Mouse (Mus musculus): Measurements from ENCODE around the gene Nptn. TPM values are rescaled to one million over a fixed set of nuclear protein-coding genes. Genes with fewer than 3 reads are reported as not detected.

Nptn gene
- polyA plus RNA-seq, 1 experiment from 2014 or later: 122 TPM

DNA sequence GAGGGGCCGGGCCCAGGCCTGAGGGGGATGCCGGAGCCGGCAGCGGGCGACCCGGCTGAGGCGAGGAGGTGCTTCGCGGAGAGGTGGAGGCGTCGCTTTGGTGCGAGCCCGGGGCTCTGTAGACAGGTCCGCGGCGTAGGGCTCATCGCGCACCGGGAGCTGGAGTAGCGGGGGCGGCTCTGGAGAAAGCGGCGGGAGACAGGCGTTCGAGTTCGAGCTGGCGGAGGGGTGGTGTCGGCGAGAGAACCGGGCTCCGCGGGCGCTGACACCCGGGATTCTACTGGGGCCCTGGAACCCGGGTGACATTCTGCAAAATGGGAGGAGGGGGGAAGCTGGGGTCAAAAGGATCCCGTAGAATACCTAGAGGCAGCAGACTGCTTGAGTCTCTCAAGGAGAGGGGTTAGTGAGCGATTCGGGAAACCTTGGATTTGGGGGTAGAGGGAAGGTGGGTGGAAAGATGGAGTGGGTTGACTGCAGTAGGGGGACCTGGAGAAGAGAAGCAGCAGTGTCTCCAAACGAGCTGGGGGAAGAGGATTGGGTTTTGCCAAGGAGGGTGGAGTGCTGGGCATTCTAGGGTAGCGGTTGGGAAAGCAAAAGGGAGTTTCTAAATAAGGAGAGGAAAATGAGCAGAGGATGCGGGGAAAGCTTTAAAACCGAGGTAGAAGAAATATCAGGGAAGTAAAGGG lies 684 bp downstream of the Nptn start:
- peaks cover 7% of the 10 kb centered on the region; the same call in 1 of the 2 replicates for H3K4me1 ChIP-seq (ENCODE audit: control insufficient read depth, insufficient read depth, low read length)
- H3K9me3 ChIP-seq (ENCODE audit: control insufficient read depth, low read length): no peaks in the 10 kb centered on the region
- peak overlapping the region; percentile 97 for H3K27ac ChIP-seq (ENCODE audit: low read length)
- peak overlapping the region; percentile 99 for H3K4me3 ChIP-seq (ENCODE audit: low read length)
- peak overlapping the region; percentile 98 for H3K9ac ChIP-seq (ENCODE audit: low read depth, low read length)
- no peaks in the 10 kb centered on the region for H3K36me3 ChIP-seq (ENCODE audit: control insufficient read depth, insufficient read depth, low read length)
- no peaks in the 10 kb centered on the region for H3K27me3 ChIP-seq (replicated peaks; ENCODE audit: control insufficient read depth, insufficient read depth, low read length)
- under 1% methylated on average over 42 of the region's 42 CpGs for WGBS
- H3K4me2 ChIP-seq (ENCODE audit: low read depth, low read length): peak overlapping the region; percentile 78
- peak; percentile 65 for ATAC-seq

DNA sequence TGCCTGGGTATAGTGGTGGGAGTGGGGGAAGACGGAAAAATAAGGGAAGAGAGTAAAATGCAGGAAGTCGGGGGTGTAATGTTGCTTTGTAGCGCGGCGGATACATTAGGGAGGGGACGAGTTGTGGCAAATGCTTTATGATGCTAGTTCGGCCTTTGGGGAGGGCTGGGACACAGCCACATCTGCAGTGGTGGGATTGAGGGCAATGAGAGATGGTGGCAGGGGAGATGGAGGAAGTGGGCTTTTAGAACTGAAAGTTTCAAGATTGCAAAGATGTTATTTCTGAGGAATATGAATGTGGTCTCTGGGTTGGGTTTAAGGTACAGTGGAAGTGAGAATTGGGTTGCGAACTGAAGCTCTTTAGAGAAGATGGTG lies 1.2 kb downstream of the Nptn start:
- Histone ChIP-seq H3K9me3 (ENCODE audit: control insufficient read depth, low read length) (no peaks in the 10 kb centered on the region), H3K27me3 (replicated peaks; ENCODE audit: control insufficient read depth, insufficient read depth, low read length) (no peaks in the 10 kb centered on the region), H3K36me3 (ENCODE audit: control insufficient read depth, insufficient read depth, low read length) (no peaks in the 10 kb centered on the region), H3K4me2 (ENCODE audit: low read depth, low read length) (peak overlapping the region; percentile 78), H3K4me3 (ENCODE audit: low read length) (peak overlapping the region; percentile 99), H3K27ac (ENCODE audit: low read length) (peak overlapping the region; percentile 97), H3K4me1 (ENCODE audit: control insufficient read depth, insufficient read depth, low read length) (peaks cover 7% of the 10 kb centered on the region; the same call in 1 of the 2 replicates), H3K9ac (ENCODE audit: low read depth, low read length) (peak overlapping the region; percentile 98)
- ATAC-seq: no peak
- WGBS: 2% methylated on average over 8 of the region's 8 CpGs

DNA sequence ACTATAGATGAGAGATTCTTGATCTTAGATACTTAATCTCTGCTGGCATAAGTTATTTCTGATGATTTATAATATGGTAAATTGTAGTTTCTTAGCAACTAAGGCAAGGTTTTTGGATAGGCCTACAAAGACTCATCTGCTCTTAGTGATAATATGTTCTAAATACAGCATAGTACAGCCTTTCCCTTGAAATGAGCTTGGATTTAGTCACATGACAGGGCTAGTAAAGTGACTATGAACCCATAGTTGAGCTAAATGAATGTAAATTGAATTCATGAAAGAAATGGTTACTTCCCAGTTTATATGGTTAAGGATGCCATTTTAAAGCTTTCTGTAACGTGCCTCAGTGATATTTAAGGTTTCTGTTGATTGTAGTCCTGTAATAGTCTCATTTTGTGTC lies 2.3 kb downstream of the Nptn start:
- Histone ChIP-seq H3K4me3 (ENCODE audit: low read length) (no peak overlapping the region), H3K36me3 (ENCODE audit: control insufficient read depth, insufficient read depth, low read length) (no peaks in the 10 kb centered on the region), H3K27me3 (replicated peaks; ENCODE audit: control insufficient read depth, insufficient read depth, low read length) (no peaks in the 10 kb centered on the region), H3K4me1 (ENCODE audit: control insufficient read depth, insufficient read depth, low read length) (peaks cover 7% of the 10 kb centered on the region; the same call in 1 of the 2 replicates), H3K4me2 (ENCODE audit: low read depth, low read length) (no peak overlapping the region), H3K9me3 (ENCODE audit: control insufficient read depth, low read length) (no peaks in the 10 kb centered on the region), H3K9ac (ENCODE audit: low read depth, low read length) (no peak overlapping the region), H3K27ac (ENCODE audit: low read length) (no peak overlapping the region)
- ATAC-seq: no peak
- 80% methylated on average over 1 of the region's 1 CpGs for WGBS

DNA sequence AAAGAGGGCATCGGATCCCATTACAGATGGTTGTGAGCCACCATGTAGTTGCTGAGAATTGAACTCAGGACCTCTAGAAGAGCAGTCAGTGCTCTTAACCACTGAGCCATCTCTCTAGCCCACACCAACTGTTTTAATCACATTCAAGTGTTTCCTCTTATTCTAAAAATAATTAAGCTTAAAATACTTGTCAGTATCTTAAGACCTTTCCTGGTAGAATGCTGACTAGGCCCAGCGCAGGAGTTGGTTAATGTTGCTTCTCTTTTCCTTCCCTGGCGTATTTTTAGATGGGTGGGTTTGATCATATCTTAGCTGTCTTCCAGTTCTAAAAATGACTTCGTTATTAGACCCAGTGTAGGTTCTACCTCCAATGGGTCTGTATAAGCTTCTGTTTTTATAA lies 6.6 kb downstream of the Nptn start:
- H3K9me3 ChIP-seq (ENCODE audit: control insufficient read depth, low read length): no peaks in the 10 kb centered on the region
- ATAC-seq: no peak
- H3K4me2 ChIP-seq (ENCODE audit: low read depth, low read length): no peak overlapping the region
- WGBS: 90% methylated on average over 4 of the region's 4 CpGs
- no peak overlapping the region for H3K9ac ChIP-seq (ENCODE audit: low read depth, low read length)
- H3K4me1 ChIP-seq (ENCODE audit: control insufficient read depth, insufficient read depth, low read length): peaks cover 8% of the 10 kb centered on the region
- H3K27me3 ChIP-seq (replicated peaks; ENCODE audit: control insufficient read depth, insufficient read depth, low read length): no peaks in the 10 kb centered on the region
- H3K36me3 ChIP-seq (ENCODE audit: control insufficient read depth, insufficient read depth, low read length): no peaks in the 10 kb centered on the region
- no peak overlapping the region for H3K4me3 ChIP-seq (ENCODE audit: low read length)
- H3K27ac ChIP-seq (ENCODE audit: low read length): no peak overlapping the region

DNA sequence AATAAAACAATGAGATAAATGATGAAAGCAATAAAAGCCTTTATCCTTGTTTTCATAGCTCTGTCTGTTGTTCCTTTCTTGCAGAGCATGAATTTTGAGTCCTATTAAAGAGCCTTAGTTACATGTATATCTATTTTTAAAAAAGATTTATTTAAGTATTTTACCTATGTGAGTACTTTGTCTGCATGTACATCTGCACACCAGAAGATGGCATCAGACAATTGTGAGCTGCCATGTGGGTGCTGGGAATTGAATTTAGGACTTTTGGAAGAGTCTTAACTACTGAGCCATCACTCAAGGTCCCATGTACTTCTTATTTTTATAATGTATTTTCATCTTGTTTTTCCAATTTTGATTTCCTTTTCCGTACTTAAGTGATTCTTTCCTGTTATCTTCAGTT lies 13.3 kb downstream of the Nptn start:
- ATAC-seq: no peak
- Histone ChIP-seq H3K9ac (ENCODE audit: low read depth, low read length) (no peak overlapping the region), H3K27me3 (replicated peaks; ENCODE audit: control insufficient read depth, insufficient read depth, low read length) (no peaks in the 10 kb centered on the region), H3K36me3 (ENCODE audit: control insufficient read depth, insufficient read depth, low read length) (no peaks in the 10 kb centered on the region), H3K27ac (ENCODE audit: low read length) (no peak overlapping the region), H3K4me2 (ENCODE audit: low read depth, low read length) (no peak overlapping the region), H3K4me3 (ENCODE audit: low read length) (no peak overlapping the region), H3K4me1 (ENCODE audit: control insufficient read depth, insufficient read depth, low read length) (peaks cover 3% of the 10 kb centered on the region), H3K9me3 (ENCODE audit: control insufficient read depth, low read length) (no peaks in the 10 kb centered on the region)
- WGBS: 94% methylated on average over 1 of the region's 1 CpGs

DNA sequence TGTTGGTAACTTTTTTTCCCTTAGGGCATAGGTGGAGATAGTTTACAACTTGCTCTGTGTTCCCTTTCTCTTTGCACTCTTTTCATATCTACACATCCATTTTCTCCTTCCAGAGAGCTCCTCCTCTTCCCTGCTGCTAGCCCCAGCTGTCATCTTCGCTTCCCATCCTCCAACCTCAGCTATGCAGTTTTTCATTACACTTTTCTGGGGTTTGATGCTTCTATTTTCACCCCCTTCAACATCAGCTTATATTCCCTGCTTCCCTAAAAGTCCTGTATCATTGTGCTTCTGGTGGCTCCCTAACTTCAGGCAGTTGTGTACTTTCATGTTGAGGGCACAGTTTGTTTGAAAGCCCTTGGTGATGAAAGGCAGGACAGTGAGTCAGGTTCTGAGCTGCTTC lies 31.8 kb downstream of the Nptn start:
- ATAC-seq: no peak
- no peak overlapping the region for H3K4me2 ChIP-seq (ENCODE audit: low read depth, low read length)
- no peaks in the 10 kb centered on the region for H3K9me3 ChIP-seq (ENCODE audit: control insufficient read depth, low read length)
- H3K36me3 ChIP-seq (ENCODE audit: control insufficient read depth, insufficient read depth, low read length): no peaks in the 10 kb centered on the region
- H3K4me1 ChIP-seq (ENCODE audit: control insufficient read depth, insufficient read depth, low read length): peaks cover 3% of the 10 kb centered on the region; the same call in 1 of the 2 replicates
- no peak overlapping the region for H3K9ac ChIP-seq (ENCODE audit: low read depth, low read length)
- H3K27me3 ChIP-seq (replicated peaks; ENCODE audit: control insufficient read depth, insufficient read depth, low read length): no peaks in the 10 kb centered on the region
- H3K27ac ChIP-seq (ENCODE audit: low read length): no peak overlapping the region
- no peak overlapping the region for H3K4me3 ChIP-seq (ENCODE audit: low read length)
- WGBS: 75% methylated on average over 1 of the region's 1 CpGs

DNA sequence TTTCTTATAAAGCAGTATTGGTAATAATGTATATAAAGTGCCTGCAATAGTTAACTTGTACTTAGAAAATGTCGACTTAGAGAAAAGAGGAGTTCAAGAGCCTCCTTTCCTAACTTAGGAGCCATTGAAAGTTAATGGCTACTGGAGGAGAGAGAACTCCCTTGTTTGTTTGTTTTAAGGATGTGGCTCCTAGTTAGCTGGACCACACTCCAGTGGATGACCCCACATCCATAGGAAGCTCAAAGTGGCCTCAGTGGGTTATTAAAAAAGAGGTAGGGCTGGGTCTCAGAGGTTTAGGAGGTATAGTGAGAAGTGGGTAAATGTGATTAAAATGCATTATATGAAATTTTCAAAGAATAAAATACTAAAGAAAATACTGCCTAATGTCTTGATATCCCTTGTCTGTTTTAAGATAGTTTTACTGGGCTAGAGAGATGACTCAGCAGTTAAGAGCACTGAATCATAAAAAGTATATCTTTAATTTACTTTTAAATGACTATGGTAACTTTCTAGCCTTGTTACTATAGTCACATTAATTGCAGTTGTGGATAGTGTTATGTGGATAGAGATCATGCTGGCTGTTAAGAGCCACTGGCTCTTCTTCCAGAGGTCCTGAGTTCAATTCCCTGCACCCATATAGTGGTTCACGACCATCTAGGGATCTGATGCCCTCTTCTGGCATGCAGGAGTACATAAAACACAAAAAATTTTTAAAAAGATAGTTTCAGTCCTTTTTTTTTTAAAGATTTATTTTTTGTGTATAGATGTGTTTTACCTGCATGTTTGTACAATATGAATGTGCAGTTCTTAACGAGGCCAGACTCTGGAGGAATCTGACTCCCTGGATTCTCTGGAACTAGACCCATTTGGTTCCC lies 33.3 kb downstream of the Nptn start:
- H3K27me3 ChIP-seq (replicated peaks; ENCODE audit: control insufficient read depth, insufficient read depth, low read length): no peaks in the 10 kb centered on the region

DNA sequence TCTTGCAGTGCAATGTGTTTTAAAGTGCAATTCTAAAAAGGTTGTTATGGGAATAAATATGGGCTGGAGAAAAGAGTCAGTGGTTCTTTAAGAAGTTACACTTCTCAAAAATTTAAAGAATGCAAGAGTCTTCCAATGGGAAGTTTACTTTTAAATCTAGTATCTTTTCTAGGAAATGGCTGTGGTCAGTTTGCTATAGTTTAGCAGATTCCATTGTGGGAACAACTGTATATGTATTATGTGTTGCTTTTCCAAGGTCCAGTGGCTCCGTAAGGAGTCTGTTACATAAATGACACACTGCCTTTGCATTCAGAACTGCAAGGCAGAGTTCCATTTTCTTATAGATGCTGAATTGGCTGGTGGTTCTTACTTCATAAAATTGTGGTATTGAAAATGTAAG lies 41.0 kb downstream of the Nptn start:
- H3K27ac ChIP-seq (ENCODE audit: low read length): peak overlapping the region; percentile 27; the same call in 1 of the 2 replicates

More for the DNA sequence above, 33.3 kb downstream of the Nptn start:
- WGBS: 80% methylated on average over 3 of the region's 3 CpGs
- Histone ChIP-seq H3K9me3 (ENCODE audit: control insufficient read depth, low read length) (no peaks in the 10 kb centered on the region), H3K36me3 (ENCODE audit: control insufficient read depth, insufficient read depth, low read length) (no peaks in the 10 kb centered on the region), H3K27ac (ENCODE audit: low read length) (no peak overlapping the region), H3K4me2 (ENCODE audit: low read depth, low read length) (no peak overlapping the region), H3K4me3 (ENCODE audit: low read length) (no peak overlapping the region), H3K4me1 (ENCODE audit: control insufficient read depth, insufficient read depth, low read length) (peaks cover 3% of the 10 kb centered on the region; the same call in 1 of the 2 replicates), H3K9ac (ENCODE audit: low read depth, low read length) (no peak overlapping the region)
- ATAC-seq: no peak

DNA sequence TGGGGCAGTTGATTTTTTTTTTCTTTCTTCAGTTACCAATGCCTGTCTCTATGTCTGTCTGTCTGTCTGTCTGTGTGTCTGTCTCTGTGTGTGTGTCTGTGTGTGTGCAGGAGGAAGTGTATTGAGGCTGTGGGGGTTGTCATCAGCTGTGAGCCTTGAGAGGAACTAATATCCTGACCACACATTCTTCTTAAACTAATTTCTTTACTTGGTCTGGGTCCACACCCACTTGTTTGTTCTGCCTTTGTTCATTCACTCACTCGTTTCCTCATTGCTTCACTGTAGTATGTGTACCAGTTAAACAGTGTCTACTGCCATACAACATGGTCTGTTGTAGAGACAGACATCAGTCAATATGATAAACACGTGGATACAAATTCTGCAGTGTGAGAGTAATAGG lies 45.2 kb downstream of the Nptn start:
- H3K4me2 ChIP-seq (ENCODE audit: low read depth, low read length): no peak overlapping the region
- no peak overlapping the region for H3K4me3 ChIP-seq (ENCODE audit: low read length)
- no peaks in the 10 kb centered on the region for H3K9me3 ChIP-seq (ENCODE audit: control insufficient read depth, low read length)
- WGBS: 61% methylated on average over 2 of the region's 2 CpGs
- H3K36me3 ChIP-seq (ENCODE audit: control insufficient read depth, insufficient read depth, low read length): 0 out of 2 replicates have a peak, but pooled peaks cover 2% of the 10 kb centered on the region
- no peak for ATAC-seq
- no peaks in the 10 kb centered on the region; the same call in 1 of the 2 replicates for H3K4me1 ChIP-seq (ENCODE audit: control insufficient read depth, insufficient read depth, low read length)
- no peak overlapping the region for H3K27ac ChIP-seq (ENCODE audit: low read length)
- H3K27me3 ChIP-seq (replicated peaks; ENCODE audit: control insufficient read depth, insufficient read depth, low read length): no peaks in the 10 kb centered on the region
- no peak overlapping the region for H3K9ac ChIP-seq (ENCODE audit: low read depth, low read length)

More for the DNA sequence above, 41.0 kb downstream of the Nptn start:
- H3K36me3 ChIP-seq (ENCODE audit: control insufficient read depth, insufficient read depth, low read length): 0 out of 2 replicates have a peak, but pooled peaks cover 2% of the 10 kb centered on the region
- 72% methylated on average over 1 of the region's 1 CpGs for WGBS
- H3K9me3 ChIP-seq (ENCODE audit: control insufficient read depth, low read length): no peaks in the 10 kb centered on the region
- ATAC-seq: no peak
- H3K4me3 ChIP-seq (ENCODE audit: low read length): no peak overlapping the region
- H3K4me2 ChIP-seq (ENCODE audit: low read depth, low read length): no peak overlapping the region
- no peaks in the 10 kb centered on the region; the same call in 1 of the 2 replicates for H3K4me1 ChIP-seq (ENCODE audit: control insufficient read depth, insufficient read depth, low read length)
- no peaks in the 10 kb centered on the region for H3K27me3 ChIP-seq (replicated peaks; ENCODE audit: control insufficient read depth, insufficient read depth, low read length)
- no peak overlapping the region for H3K9ac ChIP-seq (ENCODE audit: low read depth, low read length)
